Mouse (Mus musculus): ENCODE measurements around the gene Man2a1. TPM values are rescaled to one million over a fixed set of nuclear protein-coding genes. Genes with fewer than 3 reads are reported as not detected.

Man2a1 gene
- polyA plus RNA-seq, 1 experiment from 2014 or later: 5.1 TPM

DNA sequence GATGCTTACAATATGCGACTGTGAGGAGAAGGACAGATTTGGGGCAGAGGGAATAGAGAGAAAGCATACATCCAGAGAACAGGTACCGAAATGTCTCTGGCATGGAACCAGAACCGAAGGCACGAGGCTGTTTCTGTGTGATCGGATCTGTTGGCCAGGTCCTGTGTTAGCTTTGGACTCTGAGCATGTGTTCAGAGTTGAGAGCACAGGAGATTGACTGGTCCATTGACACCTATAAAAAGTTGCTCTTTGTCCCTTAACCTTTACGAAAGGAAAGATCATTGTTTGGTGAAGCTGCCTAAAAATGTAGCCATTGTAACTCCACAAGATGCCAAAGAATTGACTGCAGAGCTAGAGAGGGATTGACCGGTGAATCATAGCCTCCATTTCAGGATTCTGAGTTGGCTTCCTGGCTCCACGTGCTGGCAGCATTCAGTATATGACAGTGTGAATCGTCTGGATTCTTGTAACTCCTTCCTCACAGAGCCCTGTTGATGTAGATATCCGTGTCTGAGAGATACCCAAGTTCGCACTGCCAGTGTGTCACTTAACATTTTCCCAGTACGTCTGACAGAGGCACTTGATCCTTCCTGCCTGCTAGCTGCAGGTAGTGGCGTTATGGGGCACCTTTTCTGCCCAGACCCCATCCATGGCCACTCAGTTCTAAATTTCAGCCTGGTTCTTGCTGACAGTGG lies 143.2 kb downstream of the Man2a1 start:
- Histone ChIP-seq H3K4me2 (ENCODE audit: low read length) (no peak overlapping the region), H3K27ac (replicated peaks; ENCODE audit: low read depth, low read length) (no peak overlapping the region), H3K27me3 (ENCODE audit: control insufficient read depth, insufficient read depth, low read length) (no peaks in the 10 kb centered on the region), H3K9ac (replicated peaks; ENCODE audit: low read length) (no peak overlapping the region), H3K9me3 (ENCODE audit: control insufficient read depth, low read length) (no peaks in the 10 kb centered on the region), H3K36me3 (ENCODE audit: control insufficient read depth, insufficient read depth, low read length) (peaks cover 13% of the 10 kb centered on the region), H3K4me3 (replicated peaks; ENCODE audit: low read depth, low read length) (no peak overlapping the region), H3K4me1 (ENCODE audit: control insufficient read depth, insufficient read depth, low read length) (no peaks in the 10 kb centered on the region)
- no peak for ATAC-seq (ENCODE audit: low FRiP score, low TSS enrichment)
- DNase-seq: no peak
- 96% methylated on average over 13 of the region's 13 CpGs for WGBS

DNA sequence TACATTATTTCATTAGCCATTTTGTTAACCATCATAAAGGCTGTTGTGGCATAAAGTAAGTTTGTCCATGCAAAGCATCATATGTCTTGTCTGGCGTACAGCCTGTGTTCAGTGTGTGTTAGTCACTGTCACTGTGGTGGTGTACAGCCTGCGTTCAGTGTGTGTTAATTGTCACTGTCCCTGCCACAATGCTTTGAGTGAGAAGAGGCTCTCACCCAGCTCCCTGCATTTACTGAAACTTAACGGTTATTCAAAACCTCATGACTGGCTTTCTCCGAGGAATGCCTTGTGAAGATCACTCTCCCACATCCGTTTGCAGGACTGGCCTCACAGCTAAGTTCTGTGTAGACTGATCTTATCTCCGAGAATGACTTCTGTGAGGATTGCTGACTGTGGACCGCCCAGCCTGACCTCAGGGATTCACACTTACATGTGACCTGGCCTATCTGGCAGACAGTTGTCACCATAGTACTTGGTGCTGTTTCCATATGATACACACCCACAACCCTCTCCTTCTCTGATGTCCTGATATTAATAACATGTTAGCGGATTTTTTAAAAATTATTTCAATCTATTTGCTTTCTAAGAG lies 146.2 kb downstream of the Man2a1 start:
- H3K9ac ChIP-seq (replicated peaks; ENCODE audit: low read length): no peak overlapping the region
- no peaks in the 10 kb centered on the region for H3K9me3 ChIP-seq (ENCODE audit: control insufficient read depth, low read length)
- no peak overlapping the region for H3K4me3 ChIP-seq (replicated peaks; ENCODE audit: low read depth, low read length)
- H3K27me3 ChIP-seq (ENCODE audit: control insufficient read depth, insufficient read depth, low read length): no peaks in the 10 kb centered on the region
- H3K4me1 ChIP-seq (ENCODE audit: control insufficient read depth, insufficient read depth, low read length): no peaks in the 10 kb centered on the region
- H3K36me3 ChIP-seq (ENCODE audit: control insufficient read depth, insufficient read depth, low read length): peaks cover 18% of the 10 kb centered on the region; the same call in 1 of the 2 replicates
- no peak for DNase-seq
- H3K4me2 ChIP-seq (ENCODE audit: low read length): no peak overlapping the region
- no peak for ATAC-seq (ENCODE audit: low FRiP score, low TSS enrichment)
- 91% methylated on average over 8 of the region's 8 CpGs for WGBS
- H3K27ac ChIP-seq (replicated peaks; ENCODE audit: low read depth, low read length): no peak overlapping the region

DNA sequence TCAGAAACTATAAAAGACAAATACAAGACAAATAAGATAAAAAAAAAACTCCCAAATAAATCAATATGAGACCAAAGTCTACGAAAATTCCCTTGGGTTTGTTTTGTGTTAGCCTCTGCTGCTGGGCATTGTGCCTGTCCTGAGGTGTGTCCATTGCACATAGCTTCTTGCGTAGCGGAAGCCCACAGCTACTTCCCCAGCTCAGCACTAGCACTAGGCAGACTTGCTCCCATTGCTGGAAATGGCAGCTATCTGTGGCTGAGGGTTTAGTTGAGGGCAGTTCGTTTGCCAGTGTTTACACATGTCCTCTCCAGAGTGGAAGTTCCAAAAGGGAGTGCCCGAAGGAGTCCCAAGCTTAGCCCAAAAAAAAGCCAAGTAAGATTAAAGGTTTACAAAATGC lies 146.9 kb downstream of the Man2a1 start:
- H3K4me3 ChIP-seq (replicated peaks; ENCODE audit: low read depth, low read length): no peak overlapping the region
- H3K36me3 ChIP-seq (ENCODE audit: control insufficient read depth, insufficient read depth, low read length): peaks cover 18% of the 10 kb centered on the region; the same call in 1 of the 2 replicates
- H3K4me1 ChIP-seq (ENCODE audit: control insufficient read depth, insufficient read depth, low read length): no peaks in the 10 kb centered on the region
- DNase-seq: no peak
- no peak overlapping the region for H3K9ac ChIP-seq (replicated peaks; ENCODE audit: low read length)
- 91% methylated on average over 5 of the region's 5 CpGs for WGBS
- no peaks in the 10 kb centered on the region for H3K27me3 ChIP-seq (ENCODE audit: control insufficient read depth, insufficient read depth, low read length)
- no peak for ATAC-seq (ENCODE audit: low FRiP score, low TSS enrichment)
- H3K9me3 ChIP-seq (ENCODE audit: control insufficient read depth, low read length): no peaks in the 10 kb centered on the region
- no peak overlapping the region for H3K27ac ChIP-seq (replicated peaks; ENCODE audit: low read depth, low read length)
- H3K4me2 ChIP-seq (ENCODE audit: low read length): no peak overlapping the region

DNA sequence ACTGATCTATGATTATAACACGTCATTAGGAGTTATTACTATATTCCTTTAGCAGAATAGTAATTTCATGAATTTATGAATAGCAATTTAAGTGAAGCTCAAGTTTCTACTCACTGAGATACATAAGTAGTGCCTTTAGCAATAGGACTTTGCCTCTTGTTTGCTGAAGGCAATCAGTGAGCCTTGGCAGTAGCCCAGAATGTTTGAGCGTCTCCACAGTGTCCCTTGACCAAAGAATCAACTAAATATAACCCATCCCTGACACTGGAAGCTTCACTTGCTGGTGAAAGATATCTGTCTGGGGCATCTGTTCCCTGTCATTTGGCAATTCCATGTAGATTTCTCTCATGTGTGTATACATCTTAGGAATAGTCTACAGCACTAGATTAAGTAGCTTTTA lies 147.6 kb downstream of the Man2a1 start:
- no peaks in the 10 kb centered on the region for H3K4me1 ChIP-seq (ENCODE audit: control insufficient read depth, insufficient read depth, low read length)
- DNase-seq (no peak), ATAC-seq (ENCODE audit: low FRiP score, low TSS enrichment) (no peak)
- peaks cover 18% of the 10 kb centered on the region; the same call in 1 of the 2 replicates for H3K36me3 ChIP-seq (ENCODE audit: control insufficient read depth, insufficient read depth, low read length)
- H3K27me3 ChIP-seq (ENCODE audit: control insufficient read depth, insufficient read depth, low read length): no peaks in the 10 kb centered on the region
- WGBS: 85% methylated on average over 2 of the region's 2 CpGs
- no peak overlapping the region for H3K9ac ChIP-seq (replicated peaks; ENCODE audit: low read length)
- no peak overlapping the region for H3K4me3 ChIP-seq (replicated peaks; ENCODE audit: low read depth, low read length)
- no peak overlapping the region for H3K4me2 ChIP-seq (ENCODE audit: low read length)
- H3K27ac ChIP-seq (replicated peaks; ENCODE audit: low read depth, low read length): no peak overlapping the region
- H3K9me3 ChIP-seq (ENCODE audit: control insufficient read depth, low read length): no peaks in the 10 kb centered on the region

DNA sequence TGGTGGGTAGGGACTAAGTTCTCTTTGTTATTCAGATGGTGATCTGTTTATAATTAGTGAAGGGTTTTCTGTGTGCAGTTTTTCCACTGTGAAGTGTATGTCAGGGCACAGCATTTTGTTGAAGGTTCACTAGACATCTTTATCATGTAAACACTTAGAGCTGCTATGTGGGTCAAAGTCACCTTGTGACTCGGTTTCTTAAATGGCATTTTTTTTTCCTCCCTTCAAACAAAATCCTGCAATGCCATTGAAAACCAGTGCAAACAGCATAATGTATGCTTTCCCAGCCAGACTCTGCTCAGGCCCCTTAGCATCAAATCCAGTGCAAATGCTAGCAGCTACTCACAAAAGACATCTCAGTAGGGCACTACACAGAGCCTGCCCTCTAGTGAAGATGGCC lies 148.6 kb downstream of the Man2a1 start:
- no peak for ATAC-seq (ENCODE audit: low FRiP score, low TSS enrichment)
- no peaks in the 10 kb centered on the region for H3K9me3 ChIP-seq (ENCODE audit: control insufficient read depth, low read length)
- no peaks in the 10 kb centered on the region for H3K27me3 ChIP-seq (ENCODE audit: control insufficient read depth, insufficient read depth, low read length)
- H3K9ac ChIP-seq (replicated peaks; ENCODE audit: low read length): no peak overlapping the region
- no peak overlapping the region for H3K4me3 ChIP-seq (replicated peaks; ENCODE audit: low read depth, low read length)
- H3K27ac ChIP-seq (replicated peaks; ENCODE audit: low read depth, low read length): no peak overlapping the region
- no peak for DNase-seq
- no peak overlapping the region for H3K4me2 ChIP-seq (ENCODE audit: low read length)
- no peaks in the 10 kb centered on the region for H3K4me1 ChIP-seq (ENCODE audit: control insufficient read depth, insufficient read depth, low read length)
- H3K36me3 ChIP-seq (ENCODE audit: control insufficient read depth, insufficient read depth, low read length): peaks cover 18% of the 10 kb centered on the region; the same call in 1 of the 2 replicates
- 70% methylated on average over 1 of the region's 1 CpGs for WGBS

DNA sequence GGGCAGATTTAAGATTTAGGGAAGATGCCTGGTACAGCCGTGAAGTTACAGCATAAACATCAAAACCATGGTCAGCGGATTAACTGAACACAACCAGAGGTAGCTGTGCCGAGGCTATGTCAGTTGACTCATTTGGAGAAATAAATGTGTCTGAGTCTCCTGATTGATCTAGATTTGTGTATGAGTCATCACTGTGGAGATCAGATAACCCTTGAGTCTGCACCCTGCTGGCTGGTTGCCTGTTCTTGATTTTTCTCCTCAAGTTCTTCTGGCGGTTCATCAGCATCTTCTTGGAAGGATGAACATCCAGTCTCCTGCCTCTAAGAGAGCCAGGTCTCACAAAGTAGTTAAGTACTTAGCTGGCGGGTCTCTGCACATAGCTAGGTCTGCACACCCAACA lies 150.7 kb downstream of the Man2a1 start:
- no peaks in the 10 kb centered on the region for H3K4me1 ChIP-seq (ENCODE audit: control insufficient read depth, insufficient read depth, low read length)
- H3K9ac ChIP-seq (replicated peaks; ENCODE audit: low read length): no peak overlapping the region
- WGBS: 93% methylated on average over 5 of the region's 5 CpGs
- H3K27ac ChIP-seq (replicated peaks; ENCODE audit: low read depth, low read length): no peak overlapping the region
- DNase-seq (no peak), ATAC-seq (ENCODE audit: low FRiP score, low TSS enrichment) (no peak)
- H3K4me3 ChIP-seq (replicated peaks; ENCODE audit: low read depth, low read length): no peak overlapping the region
- H3K4me2 ChIP-seq (ENCODE audit: low read length): no peak overlapping the region
- no peaks in the 10 kb centered on the region for H3K9me3 ChIP-seq (ENCODE audit: control insufficient read depth, low read length)
- H3K27me3 ChIP-seq (ENCODE audit: control insufficient read depth, insufficient read depth, low read length): no peaks in the 10 kb centered on the region
- H3K36me3 ChIP-seq (ENCODE audit: control insufficient read depth, insufficient read depth, low read length): peaks cover 10% of the 10 kb centered on the region; the same call in 1 of the 2 replicates

DNA sequence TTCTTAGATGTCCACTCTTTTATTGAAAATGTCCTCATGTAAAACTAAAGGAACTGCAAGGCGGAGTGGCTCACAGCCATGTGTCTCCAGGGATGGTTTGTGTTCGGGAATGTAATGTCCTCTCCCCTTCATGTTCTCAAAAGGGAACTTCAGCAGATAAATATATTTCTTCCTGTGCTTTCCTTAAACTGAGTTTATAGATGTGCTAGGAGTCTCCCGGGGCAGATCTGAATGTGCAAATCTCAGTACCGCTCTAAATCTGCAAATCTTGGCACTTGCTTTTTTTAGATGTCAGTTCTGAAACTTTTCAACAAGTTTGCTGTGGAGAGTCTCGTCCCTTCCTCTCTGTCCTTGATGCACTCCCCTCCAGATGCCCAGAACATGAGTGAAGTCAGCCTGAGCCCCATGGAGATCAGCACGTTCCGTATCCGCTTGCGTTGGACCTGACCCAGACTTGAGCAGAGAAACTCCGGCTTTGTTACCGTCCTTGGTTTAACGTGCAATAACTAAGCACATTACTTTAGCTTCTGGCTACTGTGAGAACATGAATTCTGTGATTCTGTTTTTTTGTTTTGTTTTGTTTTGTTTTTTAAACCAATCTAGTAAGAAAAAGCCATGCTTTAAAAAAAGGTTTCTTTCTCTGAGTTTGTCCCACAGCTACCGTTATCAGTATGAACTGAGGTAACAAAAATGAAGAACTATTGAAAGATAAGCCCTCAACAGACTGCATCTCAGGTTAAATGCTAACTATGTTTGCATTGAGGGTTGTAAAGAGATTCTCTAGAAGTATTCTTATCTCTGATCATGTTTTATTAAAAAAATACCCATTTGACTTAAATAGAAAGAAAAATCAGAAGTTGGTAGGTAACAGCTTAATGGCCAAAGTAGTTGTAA lies 151.8 kb downstream of the Man2a1 start:
- no peaks in the 10 kb centered on the region for H3K4me1 ChIP-seq (ENCODE audit: control insufficient read depth, insufficient read depth, low read length)
- H3K27ac ChIP-seq (replicated peaks; ENCODE audit: low read depth, low read length): no peak overlapping the region
- 95% methylated on average over 13 of the region's 13 CpGs for whole genome bisulfite sequencing
- no peak for ATAC-seq (ENCODE audit: low FRiP score, low TSS enrichment)
- no peaks in the 10 kb centered on the region for H3K9me3 ChIP-seq (ENCODE audit: control insufficient read depth, low read length)
- no peak for DNase-seq
- H3K36me3 ChIP-seq (ENCODE audit: control insufficient read depth, insufficient read depth, low read length): peaks cover 10% of the 10 kb centered on the region; the same call in 1 of the 2 replicates
- no peak overlapping the region for H3K4me2 ChIP-seq (ENCODE audit: low read length)
- H3K9ac ChIP-seq (replicated peaks; ENCODE audit: low read length): no peak overlapping the region
- no peak overlapping the region for H3K4me3 ChIP-seq (replicated peaks; ENCODE audit: low read depth, low read length)
- H3K27me3 ChIP-seq (ENCODE audit: control insufficient read depth, insufficient read depth, low read length): no peaks in the 10 kb centered on the region

DNA sequence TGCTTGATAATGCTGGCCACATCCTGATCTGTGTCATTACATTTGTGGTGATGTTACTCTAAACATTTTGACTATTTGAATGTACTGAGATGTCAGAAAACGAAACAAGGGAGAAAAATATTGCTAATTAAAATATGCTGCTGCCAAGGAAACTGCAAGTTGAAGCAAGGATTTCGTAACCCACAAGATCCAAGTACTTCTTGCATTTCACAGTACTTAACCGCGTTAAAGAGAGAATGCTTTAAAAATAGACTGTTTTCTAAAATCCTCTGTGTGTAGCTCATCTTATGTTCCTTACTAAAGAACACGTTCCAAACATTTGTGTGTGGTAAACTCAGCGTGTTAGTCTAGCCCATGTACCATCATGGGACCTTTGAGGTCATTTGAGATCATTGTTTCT lies 153.0 kb downstream of the Man2a1 start:
- no peak overlapping the region for H3K4me3 ChIP-seq (replicated peaks; ENCODE audit: low read depth, low read length)
- no peaks in the 10 kb centered on the region for H3K9me3 ChIP-seq (ENCODE audit: control insufficient read depth, low read length)
- peaks cover 10% of the 10 kb centered on the region; the same call in 1 of the 2 replicates for H3K36me3 ChIP-seq (ENCODE audit: control insufficient read depth, insufficient read depth, low read length)
- WGBS: 92% methylated on average over 6 of the region's 6 CpGs
- H3K4me2 ChIP-seq (ENCODE audit: low read length): no peak overlapping the region
- H3K9ac ChIP-seq (replicated peaks; ENCODE audit: low read length): no peak overlapping the region
- DNase-seq: no peak
- H3K4me1 ChIP-seq (ENCODE audit: control insufficient read depth, insufficient read depth, low read length): no peaks in the 10 kb centered on the region
- no peaks in the 10 kb centered on the region for H3K27me3 ChIP-seq (ENCODE audit: control insufficient read depth, insufficient read depth, low read length)
- H3K27ac ChIP-seq (replicated peaks; ENCODE audit: low read depth, low read length): no peak overlapping the region
- no peak for ATAC-seq (ENCODE audit: low FRiP score, low TSS enrichment)

All from midbrain, embryonic 14.5 days (tissue).